Mouse (Mus musculus): ENCODE data around the gene Shank2. TPM values are rescaled to one million over a fixed set of nuclear protein-coding genes. Genes with fewer than 3 reads are reported as not detected.

Gene Shank2
- polyA plus RNA-seq, 1 experiment, result 2.4 TPM

DNA sequence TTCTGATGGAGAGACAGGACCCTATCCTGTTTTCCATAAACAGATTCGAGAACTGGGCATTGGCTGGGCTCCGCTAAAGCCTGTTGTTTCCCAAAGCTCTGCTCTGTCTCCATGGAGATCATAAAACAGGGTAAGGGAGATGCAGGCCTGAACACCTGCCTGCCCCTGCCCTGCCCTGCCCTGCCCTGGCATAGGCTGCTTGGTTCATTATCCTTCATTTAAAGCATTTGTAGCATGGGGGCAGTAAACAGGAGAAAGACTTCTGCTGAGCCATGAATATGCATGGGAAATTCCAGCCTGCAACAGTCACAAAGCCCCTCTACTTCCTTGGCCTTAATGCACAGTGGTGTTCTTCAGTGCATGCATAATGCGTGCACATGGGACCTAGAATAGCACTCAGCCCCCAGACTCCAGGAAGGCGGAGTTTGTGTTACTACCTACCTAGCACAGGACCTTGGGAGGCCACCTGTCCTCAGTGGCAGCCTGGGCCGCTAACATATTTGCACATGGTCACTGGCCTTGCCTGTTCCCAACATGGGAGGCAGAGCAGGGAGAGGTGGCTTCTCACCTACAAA, 230.5 kb downstream of the Shank2 start:
- Histone ChIP-seq H3K4me3 (ENCODE audit: low read depth, low read length) (no peak overlapping the region), H3K4me1 (ENCODE audit: control insufficient read depth, insufficient read depth, insufficient read length, low read length) (no peaks in the 10 kb centered on the region), H3K27ac (ENCODE audit: insufficient read depth, low read depth, low read length) (no peak overlapping the region), H3K36me3 (ENCODE audit: control insufficient read depth, insufficient read depth, low read length) (no peaks in the 10 kb centered on the region), H3K27me3 (ENCODE audit: control insufficient read depth, insufficient read depth, low read length) (no peaks in the 10 kb centered on the region)
- TF ChIP-seq CTCF (IDR thresholded peaks at IDR 0.05; ENCODE audit: extremely low read depth, insufficient read length, insufficient replicate concordance, low read depth, low read length) (no peak), POLR2A (IDR thresholded peaks at IDR 0.05; ENCODE audit: low read depth, low read length) (no peak)
- 65% methylated on average over 5 of the region's 5 CpGs for WGBS

DNA sequence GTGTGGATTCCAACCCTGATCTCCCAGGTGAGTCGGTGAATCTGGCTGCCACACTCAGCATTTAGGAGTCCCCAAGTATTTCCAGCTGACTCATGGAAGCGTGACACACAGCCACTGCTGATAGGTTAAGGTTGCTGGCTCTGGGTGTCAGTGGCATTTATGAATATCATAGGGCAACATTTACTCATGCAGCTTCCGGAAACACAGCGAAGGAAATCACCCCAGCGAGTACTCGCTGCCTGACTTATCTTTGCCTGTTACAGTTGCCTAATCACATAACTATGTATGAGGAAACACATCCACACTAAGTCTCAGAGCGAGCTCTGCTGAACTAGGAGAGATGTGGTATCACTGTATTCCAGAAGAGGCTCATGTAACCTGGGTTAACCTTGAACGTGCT, 231.8 kb downstream of the Shank2 start:
- H3K27me3 ChIP-seq (ENCODE audit: control insufficient read depth, insufficient read depth, low read length), result no peaks in the 10 kb centered on the region
- no peak overlapping the region for H3K4me3 ChIP-seq (ENCODE audit: low read depth, low read length)
- H3K4me1 ChIP-seq (ENCODE audit: control insufficient read depth, insufficient read depth, insufficient read length, low read length), result no peaks in the 10 kb centered on the region
- H3K27ac ChIP-seq (ENCODE audit: insufficient read depth, low read depth, low read length), result no peak overlapping the region
- 29% methylated on average over 8 of the region's 8 CpGs for WGBS
- TF ChIP-seq CTCF (IDR thresholded peaks at IDR 0.05; ENCODE audit: extremely low read depth, insufficient read length, insufficient replicate concordance, low read depth, low read length) (no peak), POLR2A (IDR thresholded peaks at IDR 0.05; ENCODE audit: low read depth, low read length) (no peak)
- H3K36me3 ChIP-seq (ENCODE audit: control insufficient read depth, insufficient read depth, low read length), result no peaks in the 10 kb centered on the region

DNA sequence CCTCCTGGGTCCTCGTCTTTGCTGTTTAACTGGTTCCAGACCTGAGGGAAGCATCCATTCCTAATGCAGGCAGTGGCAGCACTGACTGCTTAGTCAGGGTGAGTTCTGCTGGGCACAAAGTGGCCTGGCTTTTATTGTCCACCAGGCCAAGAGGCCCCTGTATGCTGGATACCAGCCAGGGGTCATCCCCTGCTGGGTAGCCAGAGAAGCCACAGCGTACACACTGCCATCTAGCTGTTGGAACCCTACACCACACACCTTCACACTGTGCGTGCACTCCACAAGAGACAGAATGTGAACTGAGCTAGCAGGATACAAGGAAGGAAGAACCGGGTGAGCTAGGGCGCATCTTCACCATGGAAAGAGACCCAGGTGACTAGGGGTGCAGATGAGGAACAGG, 233.1 kb downstream of the Shank2 start:
- H3K36me3 ChIP-seq (ENCODE audit: control insufficient read depth, insufficient read depth, low read length), result no peaks in the 10 kb centered on the region
- 82% methylated on average over 5 of the region's 5 CpGs for WGBS
- no peak overlapping the region for H3K4me3 ChIP-seq (ENCODE audit: low read depth, low read length)
- no peaks in the 10 kb centered on the region for H3K27me3 ChIP-seq (ENCODE audit: control insufficient read depth, insufficient read depth, low read length)
- H3K27ac ChIP-seq (ENCODE audit: insufficient read depth, low read depth, low read length), result no peak overlapping the region
- TF ChIP-seq POLR2A (IDR thresholded peaks at IDR 0.05; ENCODE audit: low read depth, low read length) (no peak), CTCF (IDR thresholded peaks at IDR 0.05; ENCODE audit: extremely low read depth, insufficient read length, insufficient replicate concordance, low read depth, low read length) (no peak)
- no peaks in the 10 kb centered on the region for H3K4me1 ChIP-seq (ENCODE audit: control insufficient read depth, insufficient read depth, insufficient read length, low read length)

DNA sequence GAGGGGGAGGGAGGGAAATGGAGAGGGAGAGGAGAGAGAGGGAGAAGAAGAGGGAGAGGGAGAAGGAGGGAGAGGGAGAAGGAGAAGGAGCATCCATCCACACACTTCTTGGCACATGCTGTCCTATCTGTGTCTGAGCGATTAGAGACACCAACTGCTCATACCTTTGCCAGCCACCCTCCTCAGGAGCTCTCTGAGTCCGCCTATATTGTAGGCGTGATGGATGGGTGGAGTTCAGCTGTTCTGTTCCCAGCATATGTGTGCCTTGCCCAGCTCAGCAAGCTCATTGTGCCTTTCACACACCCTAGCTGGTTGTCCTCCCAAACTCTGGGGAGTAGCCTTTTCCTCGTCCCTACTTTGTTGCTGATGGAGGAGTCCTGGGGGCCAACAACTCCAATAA, 233.8 kb downstream of the Shank2 start:
- no peak for TF ChIP-seq POLR2A (IDR thresholded peaks at IDR 0.05; ENCODE audit: low read depth, low read length)
- no peak for TF ChIP-seq CTCF (IDR thresholded peaks at IDR 0.05; ENCODE audit: extremely low read depth, insufficient read length, insufficient replicate concordance, low read depth, low read length)

DNA sequence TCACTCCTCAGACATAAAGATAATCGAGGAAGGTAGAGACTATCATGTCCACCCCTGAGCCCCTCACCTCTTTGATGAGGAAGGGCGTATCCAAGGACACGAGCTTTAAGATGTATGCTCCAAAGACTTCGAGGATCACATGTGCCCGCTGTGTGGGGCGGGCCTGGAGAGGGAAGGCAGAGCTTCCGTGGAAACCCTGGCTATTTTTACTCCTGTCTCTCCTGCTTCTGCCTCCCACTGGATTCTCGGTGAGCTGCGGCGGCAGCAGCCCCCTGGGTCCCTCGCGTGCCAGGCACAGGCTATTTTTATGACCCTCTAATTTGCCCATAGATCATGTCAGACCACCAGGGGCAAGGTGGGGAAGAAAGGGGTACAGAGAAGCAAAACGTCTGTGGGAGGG, 235.1 kb downstream of the Shank2 start:
- TF ChIP-seq POLR2A (IDR thresholded peaks at IDR 0.05; ENCODE audit: low read depth, low read length), result no peak
- TF ChIP-seq CTCF (IDR thresholded peaks at IDR 0.05; ENCODE audit: extremely low read depth, insufficient read length, insufficient replicate concordance, low read depth, low read length), result no peak
- Histone ChIP-seq H3K4me1 (ENCODE audit: control insufficient read depth, insufficient read depth, insufficient read length, low read length) (no peaks in the 10 kb centered on the region), H3K36me3 (ENCODE audit: control insufficient read depth, insufficient read depth, low read length) (no peaks in the 10 kb centered on the region), H3K27ac (ENCODE audit: insufficient read depth, low read depth, low read length) (no peak overlapping the region), H3K27me3 (ENCODE audit: control insufficient read depth, insufficient read depth, low read length) (no peaks in the 10 kb centered on the region), H3K4me3 (ENCODE audit: low read depth, low read length) (no peak overlapping the region)
- 73% methylated on average over 13 of the region's 13 CpGs for WGBS

More for the DNA sequence above, 233.8 kb downstream of the Shank2 start:
- no peaks in the 10 kb centered on the region for H3K4me1 ChIP-seq (ENCODE audit: control insufficient read depth, insufficient read depth, insufficient read length, low read length)
- WGBS, result 85% methylated on average over 4 of the region's 4 CpGs
- no peak overlapping the region for H3K27ac ChIP-seq (ENCODE audit: insufficient read depth, low read depth, low read length)
- H3K4me3 ChIP-seq (ENCODE audit: low read depth, low read length), result no peak overlapping the region
- H3K27me3 ChIP-seq (ENCODE audit: control insufficient read depth, insufficient read depth, low read length), result no peaks in the 10 kb centered on the region
- H3K36me3 ChIP-seq (ENCODE audit: control insufficient read depth, insufficient read depth, low read length), result no peaks in the 10 kb centered on the region

DNA sequence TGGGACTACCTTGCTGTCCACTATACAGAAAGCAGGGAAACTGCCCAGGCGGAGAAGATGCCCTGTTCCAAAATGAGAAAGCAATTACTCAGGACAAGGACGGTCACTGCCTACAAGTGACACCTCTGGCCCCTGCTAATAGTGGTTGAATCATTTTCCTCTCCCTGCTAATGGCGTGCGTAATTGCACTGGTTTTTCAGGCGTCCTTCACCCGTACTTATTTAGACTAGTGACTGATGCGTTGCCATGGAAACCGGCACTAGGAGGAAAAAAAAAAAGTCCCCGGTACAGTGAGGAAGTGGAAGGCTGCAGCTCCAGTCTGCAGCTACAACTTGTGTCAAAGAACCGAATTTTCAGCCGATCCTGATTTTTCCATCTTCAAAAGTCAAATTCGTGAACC, 236.7 kb downstream of the Shank2 start:
- Histone ChIP-seq H3K27me3 (ENCODE audit: control insufficient read depth, insufficient read depth, low read length) (no peaks in the 10 kb centered on the region), H3K4me3 (ENCODE audit: low read depth, low read length) (no peak overlapping the region), H3K4me1 (ENCODE audit: control insufficient read depth, insufficient read depth, insufficient read length, low read length) (no peaks in the 10 kb centered on the region), H3K36me3 (ENCODE audit: control insufficient read depth, insufficient read depth, low read length) (no peaks in the 10 kb centered on the region), H3K27ac (ENCODE audit: insufficient read depth, low read depth, low read length) (no peak overlapping the region)
- whole genome bisulfite sequencing, result 57% methylated on average over 12 of the region's 12 CpGs
- TF ChIP-seq CTCF (IDR thresholded peaks at IDR 0.05; ENCODE audit: extremely low read depth, insufficient read length, insufficient replicate concordance, low read depth, low read length) (no peak), POLR2A (IDR thresholded peaks at IDR 0.05; ENCODE audit: low read depth, low read length) (no peak)

DNA sequence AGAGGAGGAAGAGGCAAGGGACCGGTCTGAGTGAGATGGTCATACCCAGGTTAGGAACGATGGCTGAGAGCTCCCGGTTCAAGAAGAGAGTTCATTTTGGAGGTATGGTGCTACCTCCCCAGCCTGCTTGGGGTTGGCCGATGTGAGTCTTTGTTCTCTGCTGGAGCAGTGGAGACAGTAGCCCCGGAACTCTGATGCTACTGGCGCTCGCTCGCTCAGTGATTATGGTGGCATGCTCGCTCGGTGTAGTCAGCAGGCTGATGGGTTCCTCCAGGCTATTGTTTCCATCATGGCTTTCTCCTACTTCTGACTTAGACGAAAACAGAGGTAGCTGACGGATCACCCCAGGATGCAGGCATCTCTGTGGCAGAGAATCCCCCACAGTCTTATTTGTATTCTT, 237.3 kb downstream of the Shank2 start:
- TF ChIP-seq CTCF (IDR thresholded peaks at IDR 0.05; ENCODE audit: extremely low read depth, insufficient read length, insufficient replicate concordance, low read depth, low read length), result no peak
- no peak for TF ChIP-seq POLR2A (IDR thresholded peaks at IDR 0.05; ENCODE audit: low read depth, low read length)
- H3K4me1 ChIP-seq (ENCODE audit: control insufficient read depth, insufficient read depth, insufficient read length, low read length), result no peaks in the 10 kb centered on the region
- no peak overlapping the region for H3K4me3 ChIP-seq (ENCODE audit: low read depth, low read length)
- no peaks in the 10 kb centered on the region for H3K36me3 ChIP-seq (ENCODE audit: control insufficient read depth, insufficient read depth, low read length)
- H3K27me3 ChIP-seq (ENCODE audit: control insufficient read depth, insufficient read depth, low read length), result no peaks in the 10 kb centered on the region
- WGBS, result 79% methylated on average over 12 of the region's 12 CpGs
- H3K27ac ChIP-seq (ENCODE audit: insufficient read depth, low read depth, low read length), result no peak overlapping the region

Measured in small intestine, adult 2 months (tissue).